Mouse (Mus musculus) liver, embryonic 14.5 days (tissue): ENCODE results near the gene 4931428F04Rik.

Source experiments
- CTCF ChIP-seq: IDR thresholded peaks from 2 replicates; pipeline ENCODE4 v1.5.1; 2016; ENCODE audit warnings: antibody characterized with exemption, low read depth, control low read depth
- EP300 ChIP-seq: IDR thresholded peaks from 2 replicates; pipeline ENCODE4 v1.6.1; 2016; ENCODE audit warnings: antibody characterized with exemption, low read depth

- TF ChIP-seq CTCF: no peak
- TF ChIP-seq EP300: no peak
Observed at GRCm38 (mm10) chr8:105276292-105277120, 13.2 kb downstream of the 4931428F04Rik start.
